Mouse (Mus musculus) CD4-positive, CD25-positive, alpha-beta regulatory T cell, adult 2 months (primary cell): Measurements from ENCODE around the gene Dirc2.

Experiments used
- DNase-seq: peaks from one replicate; pipeline ENCODE4 v3.0.0-alpha.2; 2012; ENCODE audit warnings: low read depth, low spot score

The Dirc2 gene

DNA sequence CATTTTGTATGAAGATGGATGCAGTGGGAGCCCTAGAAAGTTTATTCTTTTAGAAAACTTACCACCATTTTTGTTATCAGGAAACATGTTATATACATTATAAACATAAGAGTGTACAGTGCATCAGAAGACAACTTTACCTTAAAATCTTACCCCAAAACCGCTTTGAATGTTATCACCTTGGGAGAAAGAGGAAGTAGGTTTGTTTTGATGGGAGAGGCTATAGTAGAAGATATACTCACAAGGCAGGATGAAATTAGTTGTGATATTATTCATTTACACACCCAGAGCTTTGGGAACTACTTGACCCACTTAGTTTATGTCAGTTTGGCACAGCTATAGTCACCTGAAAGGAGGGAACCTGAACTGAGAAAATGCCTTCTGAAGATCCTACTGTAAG lies 6.7 kb upstream of the Dirc2 start:
- no peak for DNase-seq

GRCm38 (mm10) chr16:35772598-35772997 lies 3.4 kb upstream of the Dirc2 start:
- no peak for DNase-seq

GRCm38 (mm10) chr16:35771606-35772005 lies 2.5 kb upstream of the Dirc2 start:
- no peak for DNase-seq

- DNase-seq = no peak
These were observed 2.0 kb upstream of the Dirc2 start for GRCm38 (mm10) chr16:35771141-35771540.

DNA sequence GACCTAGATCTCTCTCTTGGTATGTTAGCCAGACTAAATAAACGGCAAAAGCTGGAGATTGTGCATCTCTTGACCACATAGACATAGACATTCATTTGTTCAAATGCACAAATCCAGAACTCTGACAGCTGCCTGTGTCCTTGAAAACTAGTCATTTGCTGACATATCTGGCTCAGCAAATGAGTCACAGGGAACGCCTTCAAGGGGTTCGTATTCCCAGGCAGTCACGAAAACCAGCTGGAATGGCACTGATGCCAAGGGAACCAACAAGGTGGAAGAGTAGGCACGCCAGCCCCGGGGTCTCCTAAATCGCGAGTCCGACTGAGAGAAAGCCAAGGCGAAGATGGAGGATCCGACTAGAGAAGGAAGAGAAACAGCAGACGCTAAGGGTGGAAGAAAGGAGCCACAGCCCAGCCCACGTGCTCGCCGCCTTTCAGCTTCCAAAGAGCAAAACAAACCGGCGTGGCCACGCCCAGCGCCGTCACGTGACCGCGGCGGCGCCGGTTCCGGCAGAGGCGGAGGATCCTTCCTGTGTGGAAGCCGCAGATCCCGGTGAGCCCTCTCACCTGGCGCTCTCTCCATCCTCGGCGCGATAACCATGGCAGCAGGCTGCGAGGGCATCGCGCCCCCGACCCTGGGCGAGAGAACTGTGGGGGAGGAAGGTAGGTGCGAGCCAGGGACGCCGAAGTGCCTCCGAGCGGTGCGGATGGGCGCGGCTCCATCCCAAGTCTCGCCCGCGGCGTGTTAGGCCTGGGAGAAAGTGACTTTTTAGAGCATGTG lies 912 bp upstream of the Dirc2 start, which contains the start of gene Hspbap1:
Gene Hspbap1 (plus strand): TSS at position 498 of the 780 bp plus-strand sequence.
- DNase-seq = peak; percentile 96

DNA sequence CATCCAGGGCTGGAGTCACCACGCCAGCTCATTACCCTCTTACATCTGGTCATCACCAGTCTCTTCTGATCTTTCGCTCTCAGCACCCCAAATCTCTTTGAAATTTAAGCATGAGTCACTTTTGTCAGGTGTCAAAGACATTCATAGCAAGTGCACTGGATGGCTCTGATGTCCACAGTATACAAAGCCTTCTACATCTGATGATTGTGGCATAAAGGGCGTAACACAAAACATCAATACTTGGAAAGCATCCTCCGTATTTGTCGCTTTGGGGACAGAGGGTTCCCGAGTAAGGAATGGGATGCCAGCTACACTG lies 729 bp downstream of the Dirc2 start:
- peak; percentile 33 for DNase-seq

- no peak for DNase-seq
These were observed 2.8 kb downstream of the Dirc2 start for GRCm38 (mm10) chr16:35766366-35766765.

DNA sequence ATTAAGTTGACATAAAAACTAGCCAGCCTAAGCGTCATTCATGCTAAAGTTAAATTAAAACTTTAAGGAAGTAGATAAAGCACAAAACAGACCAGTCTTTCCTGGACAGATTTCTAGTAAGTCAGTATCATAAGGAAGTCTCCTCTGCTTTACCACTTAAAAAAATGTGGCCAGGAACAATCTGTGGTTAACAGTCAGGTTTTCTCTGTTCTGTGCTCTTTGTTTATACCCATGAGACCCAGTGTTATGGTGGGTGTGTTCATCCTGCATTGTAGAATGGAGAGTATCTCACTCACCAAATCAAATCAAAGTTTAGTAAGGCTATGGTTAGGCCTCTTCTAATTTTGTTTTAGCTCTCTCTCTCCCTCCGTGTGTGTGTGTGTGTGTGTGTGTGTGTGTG lies 3.7 kb downstream of the Dirc2 start:
- DNase-seq = peak; percentile 55

- DNase-seq = no peak
These were observed 4.2 kb downstream of the Dirc2 start for GRCm38 (mm10) chr16:35764941-35765340.

GRCm38 (mm10) chr16:35763590-35764296 lies 5.4 kb downstream of the Dirc2 start:
- no peak for DNase-seq

GRCm38 (mm10) chr16:35759401-35759800 lies 9.8 kb downstream of the Dirc2 start:
- DNase-seq = no peak

- no peak for DNase-seq
These were observed 12.5 kb downstream of the Dirc2 start for GRCm38 (mm10) chr16:35756697-35757096.

DNA sequence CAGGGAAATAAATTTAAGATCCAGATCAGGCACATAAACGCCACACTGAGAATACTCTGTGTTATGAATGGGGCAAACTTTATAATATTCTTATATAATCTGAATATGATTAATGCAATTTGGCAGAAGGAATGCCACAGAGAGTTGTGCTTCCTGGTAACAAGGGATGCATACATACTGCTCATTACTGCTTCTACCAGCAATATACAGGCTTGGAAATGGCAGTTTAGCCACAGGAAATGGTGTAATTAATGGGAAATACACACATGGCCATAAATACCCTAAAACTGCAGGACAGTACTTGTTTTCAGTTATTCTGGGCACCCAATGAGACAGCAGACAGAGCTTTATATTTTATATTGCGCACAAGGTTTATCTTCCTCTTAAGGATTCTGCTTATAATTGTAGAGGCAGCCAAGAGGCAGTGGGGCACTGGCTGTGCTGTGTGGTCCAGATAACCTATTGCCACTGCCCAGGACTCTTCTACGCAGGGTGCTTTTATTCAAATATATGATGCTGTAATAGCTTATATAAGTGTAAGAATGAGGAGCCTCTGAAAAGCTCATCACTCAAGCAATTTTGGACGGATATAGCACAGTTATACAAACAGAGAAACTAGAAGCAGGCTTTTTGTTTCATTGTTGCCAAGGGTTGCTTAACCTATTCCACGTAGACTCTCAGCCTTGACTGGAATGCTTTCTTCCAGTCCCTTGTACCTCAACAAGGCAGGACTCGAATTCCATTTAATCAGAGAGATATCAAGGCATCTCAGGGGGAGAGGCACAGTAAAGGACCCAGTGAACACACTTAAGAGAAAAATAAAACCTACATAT lies 13.4 kb downstream of the Dirc2 start:
- no peak for DNase-seq

DNA sequence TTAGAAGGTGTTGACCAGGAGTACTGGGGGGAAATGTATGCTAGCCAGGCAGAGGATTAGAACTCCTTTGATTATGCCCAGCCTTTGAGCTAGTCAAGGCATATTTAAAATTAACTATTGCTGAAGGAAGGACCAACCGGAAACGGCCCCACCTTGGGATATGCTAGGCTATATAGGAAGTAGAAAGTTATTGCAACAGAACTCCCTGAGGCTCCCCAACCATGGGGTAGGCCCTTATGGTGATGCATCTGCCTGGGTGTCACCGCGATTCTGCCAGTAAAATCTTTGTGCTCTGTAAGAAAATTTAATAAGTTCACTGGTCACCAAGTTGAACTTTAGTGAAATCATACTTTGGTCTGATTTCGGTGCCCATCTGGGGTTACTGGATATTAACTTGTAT lies 15.2 kb downstream of the Dirc2 start:
- no peak for DNase-seq

GRCm38 (mm10) chr16:35751841-35752240 lies 17.3 kb downstream of the Dirc2 start:
- DNase-seq = no peak

GRCm38 (mm10) chr16:35749385-35749784 lies 19.8 kb downstream of the Dirc2 start:
- no peak for DNase-seq

DNA sequence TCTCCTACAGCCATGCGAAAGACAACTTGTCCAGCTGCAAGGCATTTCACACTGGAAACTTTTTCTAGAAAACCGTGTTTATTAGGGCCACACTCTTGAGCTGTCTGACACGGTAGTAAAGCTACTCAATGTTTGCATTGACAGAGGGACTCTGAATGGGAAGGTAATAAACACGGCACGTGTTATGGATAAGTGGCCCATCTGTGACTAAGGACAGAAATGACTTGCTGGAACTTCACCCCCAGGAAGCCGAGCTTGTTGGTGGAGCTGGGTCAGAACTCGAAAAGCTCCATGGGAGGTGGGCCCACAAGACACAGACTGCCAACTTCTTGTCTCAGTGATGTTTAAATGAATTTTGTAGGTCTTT lies 20.9 kb downstream of the Dirc2 start:
- DNase-seq = no peak

GRCm38 (mm10) chr16:35747417-35748236 lies 21.5 kb downstream of the Dirc2 start:
- DNase-seq = peak; percentile 26

DNA sequence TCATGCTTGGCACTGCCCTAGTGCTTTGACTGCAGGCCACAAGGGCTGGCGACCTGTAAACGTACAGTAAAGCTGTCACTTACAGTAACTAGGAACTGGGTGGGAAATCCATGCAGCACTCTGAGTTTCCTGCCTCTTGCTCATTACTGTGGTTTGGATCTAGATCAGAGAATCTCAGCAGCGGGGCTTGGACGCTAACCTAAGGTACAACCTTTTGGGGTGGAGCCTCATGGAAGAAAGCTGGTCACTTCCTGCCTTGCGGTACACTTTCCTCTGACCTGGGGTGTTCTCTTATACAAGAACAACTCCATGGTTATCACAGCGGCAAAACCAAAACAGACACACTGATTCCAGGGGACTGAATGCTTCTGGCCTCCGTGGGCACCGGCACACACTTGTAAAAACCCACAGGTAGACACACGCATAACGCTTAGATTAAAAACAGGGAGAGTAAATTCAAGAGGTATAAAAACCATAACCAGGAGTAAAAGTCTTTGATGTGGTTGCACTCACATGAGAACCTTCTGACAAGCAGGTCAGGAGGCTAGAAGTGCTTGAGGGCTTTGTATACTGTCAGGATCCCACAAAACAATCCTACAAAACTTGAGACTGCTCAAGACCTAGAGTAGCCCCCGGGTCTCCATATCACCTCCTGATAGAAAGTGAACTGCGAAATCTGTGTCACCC lies 26.8 kb downstream of the Dirc2 start:
- peak; percentile 67 for DNase-seq

DNA sequence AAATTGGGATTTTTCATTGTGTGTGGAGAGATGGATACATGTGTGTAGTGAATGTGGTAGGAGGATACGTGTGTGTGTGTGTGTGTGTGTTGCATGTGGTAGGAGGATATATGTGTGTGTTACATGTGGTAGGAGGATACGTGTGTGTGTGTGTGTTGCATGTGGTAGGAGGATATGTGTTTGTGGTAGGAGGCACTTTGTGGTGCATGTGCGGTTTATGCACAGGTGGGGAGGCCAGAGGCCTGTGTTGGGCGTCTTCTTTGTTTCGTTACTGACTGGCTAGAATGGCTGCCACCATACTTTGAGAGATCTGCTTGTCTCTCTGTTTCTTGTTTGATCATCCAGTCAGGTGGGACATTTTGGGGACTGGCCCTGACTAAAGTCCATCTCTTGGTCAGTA lies 27.5 kb downstream of the Dirc2 start:
- DNase-seq = peak; percentile 31

- DNase-seq = no peak
These were observed 28.2 kb downstream of the Dirc2 start for GRCm38 (mm10) chr16:35740943-35741342.
